Mouse (Mus musculus): Measurements from ENCODE around the gene B4galt5. TPM values are rescaled to one million over a fixed set of nuclear protein-coding genes. Genes with fewer than 3 reads are reported as not detected.

Gene B4galt5
- polyA plus RNA-seq, 1 experiment from 2014 or later = 13.6 TPM

GRCm38 (mm10) chr2:167294926-167295325, 54.1 kb downstream of the B4galt5 start:
- no peak for DNase-seq (ENCODE audit: low spot score)
- Histone ChIP-seq H3K27me3 (ENCODE audit: insufficient read depth, poor library complexity, severe bottlenecking) (no peaks in the 10 kb centered on the region), H3K36me3 (peaks cover 11% of the 10 kb centered on the region), H3K4me3 (no peak overlapping the region), H3K9me3 (no peaks in the 10 kb centered on the region), H3K4me1 (peaks cover 62% of the 10 kb centered on the region), H3K27ac (peak overlapping the region; percentile 83)
- 51% methylated on average over 15 of the region's 15 CpGs for WGBS

GRCm38 (mm10) chr2:167294216-167294615, 54.8 kb downstream of the B4galt5 start:
- Histone ChIP-seq H3K27ac (peak overlapping the region; percentile 83), H3K36me3 (peaks cover 6% of the 10 kb centered on the region), H3K27me3 (ENCODE audit: insufficient read depth, poor library complexity, severe bottlenecking) (no peaks in the 10 kb centered on the region), H3K4me3 (no peak overlapping the region), H3K9me3 (no peaks in the 10 kb centered on the region), H3K4me1 (peaks cover 55% of the 10 kb centered on the region)
- no peak for DNase-seq (ENCODE audit: low spot score)
- 66% methylated on average over 7 of the region's 7 CpGs for WGBS

GRCm38 (mm10) chr2:167293289-167294085, 55.5 kb downstream of the B4galt5 start:
- Histone ChIP-seq H3K9me3 (no peaks in the 10 kb centered on the region), H3K4me1 (peaks cover 48% of the 10 kb centered on the region), H3K36me3 (no peaks in the 10 kb centered on the region; the same call in 1 of the 2 replicates), H3K4me3 (no peak overlapping the region), H3K27me3 (ENCODE audit: insufficient read depth, poor library complexity, severe bottlenecking) (no peaks in the 10 kb centered on the region), H3K27ac (peak overlapping the region; percentile 83)
- DNase-seq (ENCODE audit: low spot score) = peak; percentile 91
- 60% methylated on average over 13 of the region's 13 CpGs for WGBS

GRCm38 (mm10) chr2:167292854-167293253, 56.1 kb downstream of the B4galt5 start:
- peak overlapping the region; percentile 83 for H3K27ac ChIP-seq
- peak; percentile 91 for DNase-seq (ENCODE audit: low spot score)
- H3K36me3 ChIP-seq = no peaks in the 10 kb centered on the region; the same call in 1 of the 2 replicates
- whole genome bisulfite sequencing = 5% methylated on average over 6 of the region's 6 CpGs
- peaks cover 42% of the 10 kb centered on the region for H3K4me1 ChIP-seq
- H3K27me3 ChIP-seq (ENCODE audit: insufficient read depth, poor library complexity, severe bottlenecking) = no peaks in the 10 kb centered on the region
- H3K4me3 ChIP-seq = peak overlapping the region; percentile 27; the same call in 1 of the 2 replicates
- no peaks in the 10 kb centered on the region for H3K9me3 ChIP-seq

- Histone ChIP-seq H3K36me3 (no peaks in the 10 kb centered on the region), H3K4me1 (peaks cover 42% of the 10 kb centered on the region), H3K9me3 (no peaks in the 10 kb centered on the region), H3K4me3 (no peak overlapping the region), H3K27ac (peak overlapping the region; percentile 83), H3K27me3 (ENCODE audit: insufficient read depth, poor library complexity, severe bottlenecking) (no peaks in the 10 kb centered on the region)
- 50% methylated on average over 4 of the region's 4 CpGs for WGBS
- DNase-seq (ENCODE audit: low spot score) = peak; percentile 92
Observed at GRCm38 (mm10) chr2:167292151-167292591, 56.8 kb downstream of the B4galt5 start.

- H3K27ac ChIP-seq = peak overlapping the region; percentile 83
- H3K36me3 ChIP-seq = no peaks in the 10 kb centered on the region
- no peaks in the 10 kb centered on the region for H3K27me3 ChIP-seq (ENCODE audit: insufficient read depth, poor library complexity, severe bottlenecking)
- no peaks in the 10 kb centered on the region for H3K9me3 ChIP-seq
- WGBS = 82% methylated on average over 11 of the region's 11 CpGs
- H3K4me3 ChIP-seq = no peak overlapping the region
- H3K4me1 ChIP-seq = peaks cover 42% of the 10 kb centered on the region
- no peak for DNase-seq (ENCODE audit: low spot score)
Observed at GRCm38 (mm10) chr2:167291656-167292055, 57.3 kb downstream of the B4galt5 start.

GRCm38 (mm10) chr2:167281461-167281860, 67.5 kb downstream of the B4galt5 start:
- Histone ChIP-seq H3K4me3 (no peak overlapping the region), H3K27ac (no peak overlapping the region), H3K9me3 (no peaks in the 10 kb centered on the region), H3K36me3 (no peaks in the 10 kb centered on the region), H3K4me1 (peaks cover 9% of the 10 kb centered on the region; the same call in 1 of the 2 replicates), H3K27me3 (ENCODE audit: insufficient read depth, poor library complexity, severe bottlenecking) (no peaks in the 10 kb centered on the region)
- 91% methylated on average over 13 of the region's 13 CpGs for WGBS
- no peak for DNase-seq (ENCODE audit: low spot score)

- no peak for DNase-seq (ENCODE audit: low spot score)
- 68% methylated on average over 4 of the region's 4 CpGs for WGBS
- peaks cover 9% of the 10 kb centered on the region; the same call in 1 of the 2 replicates for H3K4me1 ChIP-seq
Observed at GRCm38 (mm10) chr2:167280986-167281310, 68.0 kb downstream of the B4galt5 start.

GRCm38 (mm10) chr2:167280090-167280985, 68.6 kb downstream of the B4galt5 start:
- no peaks in the 10 kb centered on the region for H3K36me3 ChIP-seq
- WGBS = 47% methylated on average over 26 of the region's 26 CpGs

More at GRCm38 (mm10) chr2:167280986-167281310, 68.0 kb downstream of the B4galt5 start:
- H3K36me3 ChIP-seq = no peaks in the 10 kb centered on the region
- H3K9me3 ChIP-seq = no peaks in the 10 kb centered on the region
- no peak overlapping the region for H3K27ac ChIP-seq
- H3K27me3 ChIP-seq (ENCODE audit: insufficient read depth, poor library complexity, severe bottlenecking) = no peaks in the 10 kb centered on the region
- H3K4me3 ChIP-seq = no peak overlapping the region

GRCm38 (mm10) chr2:167278751-167279526, 70.0 kb downstream of the B4galt5 start:
- H3K4me3 ChIP-seq = no peak overlapping the region
- no peak for DNase-seq (ENCODE audit: low spot score)
- no peaks in the 10 kb centered on the region for H3K9me3 ChIP-seq
- whole genome bisulfite sequencing = 54% methylated on average over 17 of the region's 17 CpGs
- peaks cover 12% of the 10 kb centered on the region; the same call in 1 of the 2 replicates for H3K4me1 ChIP-seq
- H3K36me3 ChIP-seq = no peaks in the 10 kb centered on the region
- H3K27me3 ChIP-seq (ENCODE audit: insufficient read depth, poor library complexity, severe bottlenecking) = no peaks in the 10 kb centered on the region
- no peak overlapping the region for H3K27ac ChIP-seq

More at GRCm38 (mm10) chr2:167280090-167280985, 68.6 kb downstream of the B4galt5 start:
- DNase-seq (ENCODE audit: low spot score) = peak; percentile 89
- Histone ChIP-seq H3K27ac (no peak overlapping the region), H3K4me1 (peaks cover 9% of the 10 kb centered on the region; the same call in 1 of the 2 replicates), H3K27me3 (ENCODE audit: insufficient read depth, poor library complexity, severe bottlenecking) (no peaks in the 10 kb centered on the region), H3K9me3 (no peaks in the 10 kb centered on the region), H3K4me3 (no peak overlapping the region)

- Histone ChIP-seq H3K27ac (no peak overlapping the region), H3K27me3 (ENCODE audit: insufficient read depth, poor library complexity, severe bottlenecking) (no peaks in the 10 kb centered on the region), H3K9me3 (no peaks in the 10 kb centered on the region), H3K4me3 (no peak overlapping the region), H3K4me1 (peaks cover 12% of the 10 kb centered on the region; the same call in 1 of the 2 replicates), H3K36me3 (no peaks in the 10 kb centered on the region)
- DNase-seq (ENCODE audit: low spot score) = no peak
- 81% methylated on average over 7 of the region's 7 CpGs for WGBS
Observed at GRCm38 (mm10) chr2:167278011-167278410, 71.0 kb downstream of the B4galt5 start.

- Histone ChIP-seq H3K9me3 (no peaks in the 10 kb centered on the region), H3K4me1 (peaks cover 12% of the 10 kb centered on the region; the same call in 1 of the 2 replicates), H3K27me3 (ENCODE audit: insufficient read depth, poor library complexity, severe bottlenecking) (no peaks in the 10 kb centered on the region), H3K36me3 (no peaks in the 10 kb centered on the region), H3K27ac (no peak overlapping the region), H3K4me3 (no peak overlapping the region)
- 82% methylated on average over 13 of the region's 13 CpGs for WGBS
- no peak for DNase-seq (ENCODE audit: low spot score)
Observed at GRCm38 (mm10) chr2:167277026-167277425, 72.0 kb downstream of the B4galt5 start.

Data from heart, embryonic 10.5 days (tissue).